ENCODE assay signal across 32 mouse cellular contexts in genomic region chr13:107495161-107495732, GRCm38 (mm10).
DNase-seq lines count a peak whose midpoint lies in the region; ATAC-seq and TF ChIP-seq lines count a peak whose summit lies in the region.
"Had no signal": no experiment of that assay in that cellular context is flagged by ENCODE, and none has a peak within 500 bp of the region (broad histone marks: within the 10 kb centered on the region; RNA-seq: fewer than 3 reads in every experiment).

No protein-coding gene starts in this region.

- intact Hi-C loops in left cerebral cortex, postnatal 10 days (cut with DNase I), result no loop called here

- no peak overlapping the region for H3K27ac ChIP-seq in lung, embryonic 14.5 days (ENCODE audit: low read depth)
- H3K27ac ChIP-seq: embryonic facial prominence, embryonic 13.5 days; forebrain, embryonic 12.5 days; hindbrain, embryonic 13.5 days; kidney, postnatal 0 days; liver, embryonic 14.5 days; midbrain, embryonic 10.5 days; neural tube, embryonic 12.5 days had no signal

- H3K4me2 ChIP-seq in lung, embryonic 14.5 days, result no peak overlapping the region
- H3K4me2 ChIP-seq: embryonic facial prominence, embryonic 13.5 days; forebrain, embryonic 12.5 days; heart, embryonic 11.5 days; hindbrain, embryonic 13.5 days; neural tube, embryonic 12.5 days had no signal

- whole genome bisulfite sequencing in lung, adult 2 months, result 24% methylated on average over 6 of the region's 6 CpGs
- WGBS in lung, embryonic 14.5 days, result 19% methylated on average over 6 of the region's 6 CpGs

- peaks cover 19% of the 10 kb centered on the region for H3K4me1 ChIP-seq in lung, adult 2 months (ENCODE audit: control insufficient read depth, insufficient read depth, low read length)
- H3K4me1 ChIP-seq in lung, embryonic 14.5 days (ENCODE audit: insufficient read depth), result peaks cover 8% of the 10 kb centered on the region
- H3K4me1 ChIP-seq: neural tube, embryonic 12.5 days had no signal

- no peak for TF ChIP-seq CTCF in lung, adult 2 months (IDR thresholded peaks at IDR 0.05; ENCODE audit: insufficient read depth, low read length)
- no peak for TF ChIP-seq CTCF in lung, embryonic 14.5 days (IDR thresholded peaks at IDR 0.05; ENCODE audit: low read depth)

- no peaks in the 10 kb centered on the region for H3K9me3 ChIP-seq in lung, embryonic 14.5 days (ENCODE audit: low read depth, low read length)
- H3K9me3 ChIP-seq: embryonic facial prominence, embryonic 13.5 days; forebrain, embryonic 12.5 days; hindbrain, embryonic 13.5 days; midbrain, embryonic 10.5 days; neural tube, embryonic 12.5 days had no signal

- no peaks in the 10 kb centered on the region for H3K27me3 ChIP-seq in lung, embryonic 14.5 days (ENCODE audit: insufficient read depth, low read length)
- H3K27me3 ChIP-seq: forebrain, embryonic 12.5 days; hindbrain, embryonic 13.5 days; neural tube, embryonic 12.5 days had no signal

- TF ChIP-seq POLR2A in lung, adult 2 months (IDR thresholded peaks at IDR 0.05; ENCODE audit: borderline replicate concordance, extremely low read depth, low read depth, low read length), result no peak

- no peak overlapping the region for H3K9ac ChIP-seq in lung, embryonic 14.5 days
- H3K9ac ChIP-seq: embryonic facial prominence, embryonic 13.5 days; forebrain, embryonic 12.5 days; hindbrain, embryonic 13.5 days; liver, embryonic 14.5 days; neural tube, embryonic 12.5 days had no signal

- peak; percentile 38 to 64 for DNase-seq in lung, adult 18-20 months
- no peak for DNase-seq in lung, adult 2 months
- peak; percentile 77 for DNase-seq in lung, embryonic 14.5 days
- peak; percentile 61 for DNase-seq in lung, postnatal 14 days
- DNase-seq in right cerebral cortex, postnatal 14 days, result no peak
- DNase-seq in left cerebral cortex, postnatal 10 days (ENCODE audit: extremely low spot score in 1 of 2, low spot score in 2 of 2), result no peak
- DNase-seq: adrenal gland, postnatal 10 days; cerebellum, adult 11 months; cerebellum, adult 9-11 months; gastrocnemius, postnatal 25 days; heart, adult 18-20 months; heart, postnatal 4 days; kidney, adult 8-10 months; kidney, postnatal 4 days; layer of hippocampus, postnatal 36 days; liver; thymus, adult 2 months; thymus, postnatal 36 days had no signal

- H3K4me3 ChIP-seq in lung, adult 2 months (replicated peaks; ENCODE audit: extremely low read depth, low read depth, low read length), result no peak overlapping the region
- H3K4me3 ChIP-seq in lung, embryonic 14.5 days (ENCODE audit: low read depth, low read length), result no peak overlapping the region
- H3K4me3 ChIP-seq: embryonic facial prominence, embryonic 13.5 days; erythroblast, embryonic 14.5 days; forebrain, embryonic 12.5 days; hindbrain, embryonic 13.5 days; midbrain, embryonic 10.5 days; myocyte; neural tube, embryonic 12.5 days had no signal

- ATAC-seq in lung, embryonic 14.5 days (ENCODE audit: insufficient read depth), result peak; percentile 72
- no peak for ATAC-seq in erythroblast, adult 5-6 weeks (replicated peaks; ENCODE audit: low FRiP score, poor library complexity, severe bottlenecking)
- ATAC-seq: activated CD4-positive, CD25-positive, alpha-beta regulatory T cell, adult 4 months; CD4-positive, CD25-positive, alpha-beta regulatory T cell, adult 4 months; intestine, embryonic 16.5 days had no signal

- H3K36me3 ChIP-seq in lung, embryonic 14.5 days (ENCODE audit: insufficient read depth), result no peaks in the 10 kb centered on the region
- H3K36me3 ChIP-seq: embryonic facial prominence, embryonic 13.5 days; forebrain, embryonic 12.5 days; hindbrain, embryonic 13.5 days; midbrain, embryonic 10.5 days; neural tube, embryonic 12.5 days had no signal

Comparison
In these comparisons a context has a peak if more than half of its experiments do, and no peak if none do; other contexts are left out.
1. DNase-seq: peak in lung, adult 18-20 months (2 of 2), lung, embryonic 14.5 days (single experiment) and lung, postnatal 14 days (single experiment); none in lung, adult 2 months (single experiment), right cerebral cortex, postnatal 14 days (single experiment) and left cerebral cortex, postnatal 10 days (0 of 2).